Mouse (Mus musculus) right cerebral cortex, postnatal 14 days (tissue): ENCODE measurements at regions not wholly inside any gene's neighbourhood (a gene's known extent, or its start where the extent isn't known, plus 50 kb on each side); places are given as distances from the start of the nearest gene placed in this dataset.
A peak's percentile ranks its signal among the peaks of the same experiment; 100 is the strongest.

Experiments
- DNase-seq: peaks from one replicate; pipeline ENCODE4 v3.0.0; 2022

GRCm38 (mm10) chr4:84037535-84037934 lies 512.2 kb downstream of the Ccdc171 start:
- DNase-seq = no peak

- no peak for DNase-seq
These were observed 524.9 kb downstream of the Ccdc171 start for GRCm38 (mm10) chr4:84050243-84050642.

GRCm38 (mm10) chr4:84056863-84057502 lies 531.6 kb downstream of the Ccdc171 start:
- DNase-seq = no peak

- DNase-seq = no peak
These were observed 534.8 kb downstream of the Ccdc171 start for GRCm38 (mm10) chr4:84060187-84060586.

- DNase-seq = no peak
These were observed 538.4 kb downstream of the Ccdc171 start for GRCm38 (mm10) chr4:84063755-84064154.

- DNase-seq = peak; percentile 89
These were observed 539.5 kb downstream of the Ccdc171 start for GRCm38 (mm10) chr4:84064614-84065456.

GRCm38 (mm10) chr4:84065457-84066124 lies 540.2 kb downstream of the Ccdc171 start:
- DNase-seq = no peak

- DNase-seq = no peak
These were observed 542.7 kb downstream of the Ccdc171 start for GRCm38 (mm10) chr4:84067931-84068575.

GRCm38 (mm10) chr4:84068947-84069663 lies 543.8 kb downstream of the Ccdc171 start:
- DNase-seq = no peak

GRCm38 (mm10) chr4:84069681-84070080 lies 544.3 kb downstream of the Ccdc171 start:
- DNase-seq = no peak

- no peak for DNase-seq
These were observed 544.7 kb downstream of the Ccdc171 start for GRCm38 (mm10) chr4:84070089-84070488.

- DNase-seq = no peak
These were observed 546.8 kb downstream of the Ccdc171 start for GRCm38 (mm10) chr4:84072096-84072495.

GRCm38 (mm10) chr4:84076526-84076925 lies 551.2 kb downstream of the Ccdc171 start:
- DNase-seq = no peak

- DNase-seq = no peak
These were observed 554.2 kb downstream of the Ccdc171 start for GRCm38 (mm10) chr4:84079516-84079915.

GRCm38 (mm10) chr4:84081518-84081917 lies 556.2 kb downstream of the Ccdc171 start:
- no peak for DNase-seq

GRCm38 (mm10) chr4:84088166-84088565 lies 562.8 kb downstream of the Ccdc171 start:
- no peak for DNase-seq

- no peak for DNase-seq
These were observed 567.2 kb downstream of the Ccdc171 start for GRCm38 (mm10) chr4:84092509-84092908.

- DNase-seq = no peak
These were observed 569.9 kb downstream of the Ccdc171 start for GRCm38 (mm10) chr4:84095237-84095636.

GRCm38 (mm10) chr4:84096081-84096480 lies 570.7 kb downstream of the Ccdc171 start:
- no peak for DNase-seq

GRCm38 (mm10) chr4:84099071-84099470 lies 573.7 kb downstream of the Ccdc171 start:
- DNase-seq = no peak

- DNase-seq = no peak
These were observed 573.2 kb downstream of the Bnc2 start for GRCm38 (mm10) chr4:84101923-84102322.

- DNase-seq = no peak
These were observed 572.3 kb downstream of the Bnc2 start for GRCm38 (mm10) chr4:84102736-84103135.

GRCm38 (mm10) chr4:84108592-84108991 lies 566.5 kb downstream of the Bnc2 start:
- DNase-seq = no peak
